Mouse (Mus musculus): Measurements from ENCODE around the gene Akap8l.

DNA sequence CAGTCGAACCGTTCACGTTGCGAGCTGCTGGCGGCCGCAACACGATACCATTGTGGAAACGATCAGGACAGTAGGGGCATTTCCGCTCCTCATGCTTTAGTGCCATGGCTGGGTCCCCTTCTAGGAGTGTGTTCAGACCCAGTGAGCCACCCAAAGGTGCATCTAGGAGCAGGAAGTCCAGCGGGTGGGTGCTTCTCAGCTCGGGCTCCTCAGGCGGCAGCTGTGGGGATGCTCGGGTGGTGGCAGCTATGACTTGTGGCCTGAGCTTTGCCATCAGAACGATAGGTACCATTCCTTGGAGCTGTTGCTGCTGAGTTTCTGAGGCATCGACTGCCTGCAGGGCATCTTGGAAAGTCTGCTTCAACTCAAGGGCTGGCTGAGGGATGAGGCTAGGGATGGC, 26.1 kb upstream of the Akap8l start:
- TF ChIP-seq CTCF (IDR thresholded peaks at IDR 0.05; ENCODE audit: control insufficient read depth, insufficient read depth, low read length) = no peak
- TF ChIP-seq POLR2A (IDR thresholded peaks at IDR 0.05; ENCODE audit: borderline replicate concordance, control insufficient read depth, low read depth, low read length) = no peak

All from bone marrow, adult 2 months (tissue).